Mouse (Mus musculus): ENCODE measurements around the gene Pex14. TPM values are rescaled to one million over a fixed set of nuclear protein-coding genes. Genes with fewer than 3 reads are reported as not detected.

Pex14 gene
- polyA plus RNA-seq, 1 experiment from 2014 or later: 61.1 TPM

DNA sequence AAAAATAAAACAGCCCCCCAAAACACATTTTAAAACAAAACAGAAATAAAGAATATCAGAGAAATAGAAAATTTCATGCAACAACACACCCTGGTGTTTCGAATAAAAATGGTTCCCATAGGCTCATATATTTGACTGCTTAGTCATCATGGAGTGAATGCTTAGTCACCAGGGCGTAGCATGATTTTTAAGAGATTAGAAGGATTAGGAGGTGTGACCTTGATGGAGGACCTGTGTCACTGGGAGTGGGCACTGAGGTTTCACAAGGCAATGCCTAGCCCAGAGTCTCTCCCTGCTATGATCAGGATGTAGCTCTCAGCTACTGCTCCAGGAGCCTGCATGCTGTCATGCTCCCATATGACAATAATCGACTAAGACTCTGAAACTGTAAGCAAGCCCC, 93.6 kb downstream of the Pex14 start:
- H3K36me3 ChIP-seq: no peaks in the 10 kb centered on the region; the same call in 1 of the 2 replicates
- no peak overlapping the region for H3K27ac ChIP-seq
- no peak overlapping the region for H3K4me2 ChIP-seq
- 94% methylated on average over 3 of the region's 3 CpGs for WGBS
- H3K27me3 ChIP-seq: no peaks in the 10 kb centered on the region
- H3K9me3 ChIP-seq (replicated peaks): no peaks in the 10 kb centered on the region
- H3K9ac ChIP-seq: no peak overlapping the region
- H3K4me1 ChIP-seq: 0 out of 2 replicates have a peak, but pooled peaks cover 7% of the 10 kb centered on the region
- no peak overlapping the region for H3K4me3 ChIP-seq (replicated peaks)
- ATAC-seq (replicated peaks; ENCODE audit: low FRiP score): no peak

DNA sequence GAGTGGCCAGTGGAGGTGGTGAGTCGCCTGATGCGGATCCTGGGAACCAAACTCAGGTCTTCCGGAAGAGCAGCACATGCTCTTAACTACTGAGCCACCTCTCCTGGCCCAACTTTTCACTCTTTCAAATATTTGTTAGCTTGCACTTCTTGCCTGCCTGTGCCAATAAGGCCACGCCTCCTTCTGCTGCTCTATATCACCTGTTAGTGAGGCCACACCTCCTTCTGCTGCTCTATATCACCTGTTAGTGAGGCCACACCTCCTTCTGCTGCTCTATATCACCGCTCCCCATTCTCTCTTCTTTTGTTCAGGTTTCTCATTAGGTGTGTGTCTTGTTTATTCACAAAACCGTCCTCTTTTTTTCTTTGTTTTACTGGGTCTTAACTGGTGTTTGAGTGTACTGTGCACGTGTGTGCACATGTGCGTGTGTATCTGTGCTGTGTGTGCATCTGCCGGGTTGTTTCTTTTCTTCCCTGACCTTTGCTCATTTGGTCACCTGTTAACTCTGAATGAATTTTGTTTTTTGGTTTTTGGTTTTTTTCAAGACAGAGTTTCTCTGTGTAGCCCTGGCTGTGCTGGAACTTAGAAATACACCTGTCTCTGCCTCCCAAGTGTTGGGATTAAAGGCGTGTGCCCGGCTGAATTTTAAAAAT, 97.1 kb downstream of the Pex14 start:
- ATAC-seq (replicated peaks; ENCODE audit: low FRiP score): no peak
- Histone ChIP-seq H3K27me3 (no peaks in the 10 kb centered on the region), H3K4me3 (replicated peaks) (no peak overlapping the region), H3K36me3 (peaks cover 15% of the 10 kb centered on the region), H3K9me3 (replicated peaks) (no peaks in the 10 kb centered on the region), H3K4me1 (0 out of 2 replicates have a peak, but pooled peaks cover 7% of the 10 kb centered on the region), H3K27ac (no peak overlapping the region), H3K9ac (no peak overlapping the region), H3K4me2 (no peak overlapping the region)
- 93% methylated on average over 11 of the region's 11 CpGs for WGBS

DNA sequence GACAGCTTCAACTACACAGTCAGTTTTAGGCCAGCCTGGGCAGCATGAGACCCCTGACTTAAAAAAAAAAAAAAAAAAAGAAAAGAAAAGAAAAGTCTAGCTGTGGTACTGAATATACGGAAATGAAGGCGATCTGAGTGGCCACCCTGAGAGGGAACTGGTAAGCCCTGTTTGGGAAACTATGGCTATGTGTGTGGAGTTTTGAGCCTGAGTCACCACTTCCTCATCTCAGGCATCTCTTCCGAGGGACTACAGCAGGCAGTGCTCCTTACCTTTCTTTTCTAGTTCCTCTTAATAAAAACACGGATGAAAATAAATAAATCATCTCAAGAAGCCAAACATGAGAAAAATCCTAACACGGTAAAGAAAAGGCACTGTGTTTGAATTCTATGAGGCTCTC, 98.2 kb downstream of the Pex14 start:
- WGBS: 80% methylated on average over 5 of the region's 5 CpGs
- Histone ChIP-seq H3K36me3 (peaks cover 15% of the 10 kb centered on the region), H3K9me3 (replicated peaks) (no peaks in the 10 kb centered on the region), H3K4me2 (no peak overlapping the region), H3K27ac (no peak overlapping the region), H3K4me3 (replicated peaks) (no peak overlapping the region), H3K27me3 (no peaks in the 10 kb centered on the region), H3K9ac (no peak overlapping the region), H3K4me1 (0 out of 2 replicates have a peak, but pooled peaks cover 7% of the 10 kb centered on the region)
- ATAC-seq (replicated peaks; ENCODE audit: low FRiP score): no peak

DNA sequence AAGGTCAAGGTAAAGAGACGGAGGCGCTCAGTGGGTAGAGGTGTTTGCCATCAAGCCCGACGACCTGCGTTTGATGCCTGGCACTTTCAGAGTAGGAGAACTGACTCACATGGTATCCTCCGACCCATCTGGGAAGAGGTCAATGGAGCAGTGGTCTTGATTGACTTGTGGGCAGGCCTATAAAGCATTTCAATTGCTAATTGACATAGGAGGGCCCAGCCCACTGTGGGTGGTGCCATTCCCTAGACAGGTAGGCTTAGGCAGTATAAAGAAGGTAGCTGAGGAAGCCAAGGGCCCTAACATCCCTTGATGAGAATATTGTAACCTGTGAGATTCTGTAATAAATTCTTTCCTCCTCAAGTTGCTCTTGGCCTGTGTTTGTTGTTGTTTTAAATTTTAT, 98.9 kb downstream of the Pex14 start:
- no peaks in the 10 kb centered on the region for H3K9me3 ChIP-seq (replicated peaks)
- peaks cover 15% of the 10 kb centered on the region for H3K36me3 ChIP-seq
- H3K27ac ChIP-seq: no peak overlapping the region
- no peak overlapping the region for H3K9ac ChIP-seq
- H3K4me1 ChIP-seq: 0 out of 2 replicates have a peak, but pooled peaks cover 7% of the 10 kb centered on the region
- H3K27me3 ChIP-seq: no peaks in the 10 kb centered on the region
- H3K4me3 ChIP-seq (replicated peaks): no peak overlapping the region
- WGBS: 93% methylated on average over 6 of the region's 6 CpGs
- ATAC-seq (replicated peaks; ENCODE audit: low FRiP score): no peak
- H3K4me2 ChIP-seq: no peak overlapping the region

DNA sequence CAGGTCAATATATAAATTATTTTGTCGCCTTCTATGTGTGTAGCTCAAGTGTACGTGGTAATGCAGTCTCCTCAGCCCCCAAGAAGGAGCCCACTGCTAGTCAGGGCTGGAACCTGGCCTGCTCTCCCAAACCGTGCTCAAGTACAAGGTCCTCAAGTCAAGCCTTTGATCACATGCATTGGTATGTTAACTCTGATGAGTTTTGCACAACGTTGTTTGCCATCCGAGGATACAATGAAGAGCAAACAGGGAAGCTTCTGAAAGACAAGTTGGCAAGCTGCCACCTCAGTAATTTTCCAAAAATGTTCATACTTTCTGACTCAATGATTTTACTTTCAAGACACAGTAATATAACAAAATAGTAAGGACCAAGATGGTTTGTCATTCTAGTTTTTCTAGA, 105.7 kb downstream of the Pex14 start:
- Histone ChIP-seq H3K27ac (no peak overlapping the region), H3K9ac (no peak overlapping the region), H3K4me1 (peaks cover 22% of the 10 kb centered on the region), H3K36me3 (peaks cover 8% of the 10 kb centered on the region; the same call in 1 of the 2 replicates), H3K27me3 (no peaks in the 10 kb centered on the region), H3K4me3 (replicated peaks) (no peak overlapping the region), H3K4me2 (no peak overlapping the region), H3K9me3 (replicated peaks) (no peaks in the 10 kb centered on the region)
- no peak for ATAC-seq (replicated peaks; ENCODE audit: low FRiP score)
- 75% methylated on average over 5 of the region's 5 CpGs for WGBS

DNA sequence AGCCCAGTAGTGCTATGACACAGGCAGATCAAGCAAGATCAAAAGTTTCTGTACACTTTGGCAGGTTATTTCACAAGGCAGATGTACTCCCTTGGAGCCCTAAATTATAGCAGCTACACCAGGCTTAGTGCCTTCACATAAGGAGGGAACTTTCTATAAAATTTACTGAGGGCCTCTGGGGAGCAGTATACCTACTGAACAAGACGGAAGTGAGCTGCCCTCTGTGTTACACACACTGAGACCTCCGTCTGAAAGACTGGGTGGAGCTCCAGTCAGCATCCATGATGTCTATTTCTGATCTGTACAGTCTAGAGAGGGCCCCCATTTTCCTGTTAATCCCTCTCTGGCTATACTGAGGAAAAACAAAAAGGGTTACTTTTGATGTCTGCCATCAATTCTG, 109.6 kb downstream of the Pex14 start:
- ATAC-seq (replicated peaks; ENCODE audit: low FRiP score): 0 out of 2 replicates have a peak, but pooled peaks have one; percentile 43
- H3K36me3 ChIP-seq: no peaks in the 10 kb centered on the region
- H3K4me3 ChIP-seq (replicated peaks): no peak overlapping the region
- no peaks in the 10 kb centered on the region for H3K9me3 ChIP-seq (replicated peaks)
- H3K4me1 ChIP-seq: peaks cover 61% of the 10 kb centered on the region
- H3K9ac ChIP-seq: no peak overlapping the region
- 0 out of 2 replicates have a peak overlapping the region, but pooled peaks have one; percentile 9 for H3K27ac ChIP-seq
- 14% methylated on average over 2 of the region's 2 CpGs for WGBS
- no peak overlapping the region for H3K4me2 ChIP-seq
- H3K27me3 ChIP-seq: no peaks in the 10 kb centered on the region

DNA sequence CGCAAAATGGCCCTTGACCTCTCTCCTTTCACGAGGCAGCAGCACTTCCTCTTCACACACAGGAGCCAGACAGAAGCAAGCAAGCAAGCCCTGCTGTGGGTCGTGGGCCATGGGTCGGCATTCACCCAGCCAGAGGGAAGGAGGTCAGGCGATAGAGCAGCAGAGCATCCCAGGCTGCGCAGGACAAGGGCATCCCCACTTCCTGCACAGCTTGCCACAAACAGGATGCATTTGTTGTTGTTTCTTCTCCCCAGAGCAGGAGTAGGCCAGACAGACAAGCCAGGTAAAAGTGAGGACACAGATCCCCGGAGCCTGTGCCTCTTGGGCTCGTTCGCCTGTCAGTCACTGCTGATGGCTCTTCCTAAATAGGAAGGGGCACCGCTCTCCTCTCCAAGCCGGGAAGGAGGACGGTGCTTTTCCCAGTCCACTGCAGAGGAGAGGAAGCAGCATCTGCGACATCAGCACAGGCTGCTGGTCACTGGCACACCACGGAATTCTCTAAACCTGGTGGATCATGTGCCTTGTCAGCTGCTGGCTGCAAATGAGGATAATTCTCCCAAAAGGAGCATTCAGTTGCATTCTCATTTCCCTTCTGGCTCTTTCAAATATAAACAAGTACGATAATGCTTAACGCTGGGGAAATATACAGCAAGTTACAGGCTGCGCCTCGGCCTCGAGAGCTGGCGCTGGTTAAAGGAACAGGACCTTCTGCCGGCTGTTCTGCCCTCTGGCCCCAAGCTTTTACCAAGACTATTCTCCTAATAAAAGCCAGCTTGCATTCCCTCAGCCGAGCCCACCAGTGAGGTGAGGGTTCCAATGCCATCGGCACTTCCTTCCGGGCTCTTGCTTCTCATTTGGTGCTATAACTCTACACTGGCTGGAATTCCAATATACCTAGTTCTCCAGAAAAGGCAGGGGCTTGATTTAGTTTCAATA, 113.9 kb downstream of the Pex14 start:
- 38% methylated on average over 24 of the region's 24 CpGs for WGBS
- Histone ChIP-seq H3K27me3 (no peaks in the 10 kb centered on the region), H3K4me3 (replicated peaks) (no peak overlapping the region), H3K27ac (0 out of 2 replicates have a peak overlapping the region, but pooled peaks have one; percentile 23), H3K9me3 (replicated peaks) (no peaks in the 10 kb centered on the region), H3K4me2 (no peak overlapping the region), H3K36me3 (peaks cover 17% of the 10 kb centered on the region), H3K4me1 (peaks cover 74% of the 10 kb centered on the region), H3K9ac (no peak overlapping the region)
- no peak for ATAC-seq (replicated peaks; ENCODE audit: low FRiP score)

DNA sequence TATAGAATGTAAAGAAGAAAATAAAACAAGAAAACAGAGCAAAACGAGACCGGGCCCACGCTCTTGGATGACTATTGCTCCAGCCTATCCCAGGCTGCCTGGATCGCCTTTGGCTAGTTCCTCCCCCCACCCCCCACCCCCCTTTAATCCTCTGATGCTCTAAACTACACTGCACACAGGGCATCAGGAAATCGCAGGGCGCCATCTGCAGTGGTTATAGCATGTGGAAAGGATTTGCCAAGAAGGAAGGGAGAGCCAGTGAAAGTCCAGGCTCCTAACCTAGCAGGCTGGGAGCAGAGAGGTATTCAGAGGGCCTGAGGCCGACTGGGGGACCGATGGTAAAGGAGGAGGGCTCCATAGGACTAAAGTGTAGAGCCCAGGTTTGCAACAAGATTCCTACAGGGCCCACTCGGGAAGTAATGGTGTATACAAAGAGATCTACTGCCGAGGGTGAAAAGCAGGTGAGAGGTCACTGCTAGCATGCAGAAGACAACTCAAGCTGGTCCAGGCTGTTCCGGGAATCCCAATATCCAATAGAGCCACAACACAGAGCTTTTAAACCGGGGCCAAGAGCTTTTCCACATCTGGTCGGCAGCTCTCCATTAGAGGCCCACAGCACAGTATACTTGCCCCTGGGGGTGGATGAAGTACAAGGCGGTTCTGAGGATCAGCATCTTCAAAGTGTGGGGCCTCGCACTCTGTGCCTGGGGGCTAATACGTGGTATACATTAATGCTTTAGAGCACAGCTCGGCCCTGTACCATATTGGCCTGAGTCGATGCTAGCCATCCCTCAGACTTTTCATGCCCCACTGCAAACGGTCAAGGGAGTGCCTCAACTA, 114.8 kb downstream of the Pex14 start:
- Histone ChIP-seq H3K27me3 (no peaks in the 10 kb centered on the region), H3K4me1 (peaks cover 68% of the 10 kb centered on the region), H3K27ac (no peak overlapping the region)

DNA sequence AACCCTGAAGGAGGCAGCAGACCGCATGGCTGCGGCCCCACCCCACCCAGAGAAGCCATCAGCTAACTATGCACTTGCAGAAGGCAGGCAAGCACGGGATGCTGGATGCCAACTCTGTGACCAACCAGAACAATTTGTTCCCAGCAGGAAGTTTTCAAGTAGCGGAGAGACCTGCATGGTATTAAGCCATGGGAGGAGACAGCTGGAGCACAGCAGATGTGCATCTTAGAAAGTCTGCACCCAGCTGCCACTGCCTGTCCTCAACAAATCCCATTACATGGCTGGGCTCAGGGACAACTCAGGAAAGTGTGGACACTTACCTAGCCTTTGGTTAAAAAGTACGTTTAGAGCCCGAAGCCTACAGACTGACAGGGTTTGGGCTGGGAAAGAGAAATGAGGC, 117.4 kb downstream of the Pex14 start:
- Histone ChIP-seq H3K27ac (no peak overlapping the region), H3K4me1 (peaks cover 56% of the 10 kb centered on the region), H3K4me2 (no peak overlapping the region), H3K9ac (no peak overlapping the region), H3K4me3 (replicated peaks) (no peak overlapping the region), H3K27me3 (no peaks in the 10 kb centered on the region), H3K36me3 (peaks cover 17% of the 10 kb centered on the region), H3K9me3 (replicated peaks) (no peaks in the 10 kb centered on the region)
- WGBS: 80% methylated on average over 6 of the region's 6 CpGs
- no peak for ATAC-seq (replicated peaks; ENCODE audit: low FRiP score)

More for the DNA sequence above, 114.8 kb downstream of the Pex14 start:
- H3K9ac ChIP-seq: no peak overlapping the region
- H3K4me3 ChIP-seq (replicated peaks): no peak overlapping the region
- H3K36me3 ChIP-seq: peaks cover 17% of the 10 kb centered on the region
- WGBS: 57% methylated on average over 19 of the region's 19 CpGs
- H3K9me3 ChIP-seq (replicated peaks): no peaks in the 10 kb centered on the region
- no peak for ATAC-seq (replicated peaks; ENCODE audit: low FRiP score)
- H3K4me2 ChIP-seq: no peak overlapping the region

DNA sequence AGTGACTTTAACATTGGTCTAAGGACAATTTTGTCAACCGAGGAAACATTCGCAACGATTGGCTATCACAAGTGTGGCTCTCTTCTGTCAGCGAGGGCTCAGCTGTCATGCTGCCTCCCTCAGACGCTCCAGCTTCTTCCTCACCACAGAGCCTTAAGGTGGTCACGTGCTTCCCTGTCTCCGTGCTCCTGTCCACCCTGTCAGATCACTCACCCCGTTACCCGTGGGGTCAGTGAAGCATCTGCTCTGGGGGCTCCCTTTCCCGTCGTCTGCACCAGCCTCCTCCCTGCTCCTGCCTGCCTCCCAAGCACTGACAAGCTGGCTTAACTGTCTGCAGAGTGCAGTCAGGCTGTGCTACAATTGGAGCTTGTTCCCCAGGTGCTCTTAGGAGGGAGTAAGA, 119.8 kb downstream of the Pex14 start:
- Histone ChIP-seq H3K27me3 (no peaks in the 10 kb centered on the region), H3K27ac (no peak overlapping the region), H3K4me2 (no peak overlapping the region), H3K4me1 (peaks cover 35% of the 10 kb centered on the region), H3K9me3 (replicated peaks) (no peaks in the 10 kb centered on the region), H3K36me3 (peaks cover 17% of the 10 kb centered on the region), H3K9ac (no peak overlapping the region), H3K4me3 (replicated peaks) (no peak overlapping the region)
- ATAC-seq (replicated peaks; ENCODE audit: low FRiP score): peak; percentile 70; the same call in 1 of the 2 replicates
- WGBS: 40% methylated on average over 11 of the region's 11 CpGs

DNA sequence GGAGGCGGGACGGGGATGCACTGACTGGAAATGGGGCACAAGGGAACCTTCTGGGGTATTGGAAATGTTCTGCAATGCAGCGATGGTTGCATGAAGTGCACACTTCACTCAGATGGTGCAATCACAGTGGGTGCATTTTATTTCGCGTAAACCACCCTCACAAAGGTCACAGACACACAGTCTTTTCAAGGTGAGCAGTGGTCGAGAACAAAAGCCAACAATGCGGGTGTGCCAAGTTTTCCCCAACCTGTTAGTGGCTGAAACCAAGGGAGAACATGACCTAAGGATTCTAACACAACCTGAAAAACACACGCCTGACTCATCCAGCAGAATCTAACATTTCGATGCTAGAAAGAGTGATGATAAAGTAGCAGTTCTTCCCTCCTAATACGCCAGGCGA, 120.8 kb downstream of the Pex14 start:
- WGBS: 93% methylated on average over 11 of the region's 11 CpGs

More for the DNA sequence above, 120.8 kb downstream of the Pex14 start:
- Histone ChIP-seq H3K9me3 (replicated peaks) (no peaks in the 10 kb centered on the region), H3K27ac (no peak overlapping the region), H3K4me3 (replicated peaks) (no peak overlapping the region), H3K4me1 (peaks cover 35% of the 10 kb centered on the region), H3K9ac (no peak overlapping the region), H3K36me3 (peaks cover 13% of the 10 kb centered on the region), H3K27me3 (no peaks in the 10 kb centered on the region), H3K4me2 (no peak overlapping the region)
- ATAC-seq (replicated peaks; ENCODE audit: low FRiP score): no peak

Data from kidney, embryonic 15.5 days (tissue).